Mouse (Mus musculus) embryo, embryonic 9.5 days (tissue): Measurements from ENCODE around the gene Brat1.

Experiments used
- DNase-seq: peaks from one replicate; pipeline ENCODE4 v3.0.0-alpha.2; 2017; ENCODE audit errors: extremely low spot score

The Brat1 gene

GRCm38 (mm10) chr5:140743706-140744131 is 38.9 kb downstream of the Brat1 start:
- peak; percentile 23 for DNase-seq

GRCm38 (mm10) chr5:140748425-140748824 is 43.6 kb downstream of the Brat1 start:
- DNase-seq: no peak

GRCm38 (mm10) chr5:140749062-140749875 is 44.5 kb downstream of the Brat1 start:
- DNase-seq: peak; percentile 74

GRCm38 (mm10) chr5:140750925-140751324 is 46.1 kb downstream of the Brat1 start:
- DNase-seq: no peak

- no peak for DNase-seq
These were observed 47.2 kb downstream of the Brat1 start for GRCm38 (mm10) chr5:140752041-140752440.

- DNase-seq: no peak
These were observed 47.8 kb downstream of the Brat1 start for GRCm38 (mm10) chr5:140752639-140753038.

GRCm38 (mm10) chr5:140753223-140753622 is 48.4 kb downstream of the Brat1 start:
- no peak for DNase-seq

GRCm38 (mm10) chr5:140758864-140759263 is 54.1 kb downstream of the Brat1 start:
- DNase-seq: no peak

- no peak for DNase-seq
These were observed 57.7 kb downstream of the Brat1 start for GRCm38 (mm10) chr5:140762540-140762939.

- DNase-seq: no peak
These were observed 60.3 kb downstream of the Brat1 start for GRCm38 (mm10) chr5:140764921-140765613.

GRCm38 (mm10) chr5:140766566-140766965 is 61.8 kb downstream of the Brat1 start:
- no peak for DNase-seq

GRCm38 (mm10) chr5:140767704-140768141 is 62.9 kb downstream of the Brat1 start:
- peak; percentile 61 for DNase-seq

- DNase-seq: no peak
These were observed 63.5 kb downstream of the Brat1 start for GRCm38 (mm10) chr5:140768333-140768732.
